Mouse (Mus musculus) adrenal gland, postnatal 4 days (tissue): ENCODE data around the gene Pigk. TPM values are rescaled to one million over a fixed set of nuclear protein-coding genes. Genes with fewer than 3 reads are reported as not detected.

Source experiments
- DNase-seq, 2 experiments: peaks; one replicate each; pipeline ENCODE4 v3.0.0; 2021 to 2022; ENCODE audit warnings: low spot score in 2 of 2, mixed read lengths in 2 of 2
- total RNA-seq, 2 experiments: library from RNA; stranded (reverse); gene quantifications; 2 replicates each; pipeline ENCODE4 v1.2.3; 2021

Gene Pigk
- total RNA-seq, 2 experiments from 2014 or later, result 52.9 to 59.3 TPM

- DNase-seq, result no peak
These were observed 10.5 kb downstream of the Pigk start for GRCm38 (mm10) chr3:152724446-152724845.

GRCm38 (mm10) chr3:152728238-152728637 lies 14.3 kb downstream of the Pigk start:
- DNase-seq, result no peak

GRCm38 (mm10) chr3:152733011-152733410 lies 19.1 kb downstream of the Pigk start:
- no peak for DNase-seq

GRCm38 (mm10) chr3:152733513-152733912 lies 19.6 kb downstream of the Pigk start:
- DNase-seq, result no peak

- DNase-seq, result no peak
These were observed 20.2 kb downstream of the Pigk start for GRCm38 (mm10) chr3:152734100-152734499.

- no peak for DNase-seq
These were observed 21.8 kb downstream of the Pigk start for GRCm38 (mm10) chr3:152735601-152736250.

- no peak for DNase-seq
These were observed 30.4 kb downstream of the Pigk start for GRCm38 (mm10) chr3:152744301-152744700.

GRCm38 (mm10) chr3:152745611-152746010 lies 31.7 kb downstream of the Pigk start:
- no peak for DNase-seq

- DNase-seq, result no peak
These were observed 35.6 kb downstream of the Pigk start for GRCm38 (mm10) chr3:152749461-152749871.

GRCm38 (mm10) chr3:152749881-152750280 lies 36.0 kb downstream of the Pigk start:
- no peak for DNase-seq

- no peak for DNase-seq
These were observed 39.0 kb downstream of the Pigk start for GRCm38 (mm10) chr3:152752911-152753310.

- DNase-seq, result no peak
These were observed 39.4 kb downstream of the Pigk start for GRCm38 (mm10) chr3:152753345-152753744.

GRCm38 (mm10) chr3:152753920-152754764 lies 40.2 kb downstream of the Pigk start:
- no peak for DNase-seq

- DNase-seq, result no peak
These were observed 41.6 kb downstream of the Pigk start for GRCm38 (mm10) chr3:152755515-152755914.

- DNase-seq, result no peak
These were observed 43.0 kb downstream of the Pigk start for GRCm38 (mm10) chr3:152756896-152757295.

- no peak for DNase-seq
These were observed 43.8 kb downstream of the Pigk start for GRCm38 (mm10) chr3:152757464-152758393.

GRCm38 (mm10) chr3:152758500-152759032 lies 44.7 kb downstream of the Pigk start:
- no peak for DNase-seq

- no peak for DNase-seq
These were observed 47.2 kb downstream of the Pigk start for GRCm38 (mm10) chr3:152761116-152761515.

- no peak for DNase-seq
These were observed 47.8 kb downstream of the Pigk start for GRCm38 (mm10) chr3:152761661-152762060.

GRCm38 (mm10) chr3:152762302-152762701 lies 48.4 kb downstream of the Pigk start:
- no peak for DNase-seq
